Mouse (Mus musculus): Measurements from ENCODE around the gene Efna1.

DNA sequence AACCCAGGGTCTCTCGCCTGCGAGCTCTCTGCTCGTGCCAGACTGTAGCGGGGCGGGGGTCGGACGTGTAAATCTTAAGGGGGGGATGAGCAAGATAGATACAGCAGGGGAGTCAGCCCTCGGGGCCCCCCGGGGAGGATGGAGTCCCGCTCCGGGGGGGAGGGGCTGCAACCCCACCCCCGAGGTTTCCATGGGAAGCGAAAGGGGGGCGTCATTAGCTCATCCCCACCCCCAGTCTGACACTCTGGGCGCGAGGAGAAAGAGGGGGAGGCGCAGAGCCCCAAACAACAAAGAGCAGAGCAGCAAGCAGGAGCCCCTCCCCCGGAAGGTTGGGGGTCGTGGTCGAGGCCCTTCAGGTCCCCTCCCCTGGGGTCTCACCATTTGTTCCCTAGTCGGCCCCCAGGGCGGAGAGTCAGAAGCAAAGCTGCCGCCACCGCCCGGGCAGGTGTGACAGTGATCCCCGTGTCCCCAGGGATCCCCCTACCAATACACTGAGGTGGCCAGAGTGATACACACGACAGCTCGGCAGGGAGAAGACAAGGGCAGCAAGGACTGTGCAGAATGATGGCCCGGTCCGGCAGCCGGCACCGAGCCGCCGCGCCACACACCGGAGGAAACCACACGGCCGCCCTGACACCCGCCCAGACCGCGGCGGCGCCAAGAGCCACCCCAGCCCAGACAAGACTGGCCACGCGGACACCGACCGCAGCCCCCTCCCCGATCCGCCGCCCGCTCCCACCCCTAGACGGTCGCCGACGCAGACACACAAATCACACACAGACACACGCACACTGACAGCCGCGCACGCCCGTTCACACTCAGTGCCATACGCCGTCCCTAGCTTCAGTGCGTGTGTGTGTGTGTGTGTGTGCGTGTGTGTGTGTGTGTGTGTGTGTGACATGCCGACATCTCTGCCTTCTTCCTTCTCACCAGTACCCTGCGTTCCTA lies 40.5 kb upstream of the Efna1 start:
- TF ChIP-seq GATA1 (IDR thresholded peaks at IDR 0.05; ENCODE audit: borderline replicate concordance, low read length) = no peak
- TF ChIP-seq CTCF (IDR thresholded peaks at IDR 0.05; ENCODE audit: low read depth, low read length) = no peak
